Mouse (Mus musculus) thymus, postnatal 4 days (tissue): ENCODE data around the gene Prr15l.
A peak's percentile ranks its signal among the peaks of the same experiment; 100 is the strongest.

Source experiments
- DNase-seq: peaks from one replicate; pipeline ENCODE4 v3.0.0; 2021

Prr15l gene

GRCm38 (mm10) chr11:96952426-96952825 is 24.5 kb downstream of the Prr15l start:
- peak; percentile 65 for DNase-seq

- peak; percentile 58 for DNase-seq
Measured at GRCm38 (mm10) chr11:96952896-96953295, 25.0 kb downstream of the Prr15l start.

GRCm38 (mm10) chr11:96955094-96955493 is 27.2 kb downstream of the Prr15l start:
- DNase-seq: no peak

DNA sequence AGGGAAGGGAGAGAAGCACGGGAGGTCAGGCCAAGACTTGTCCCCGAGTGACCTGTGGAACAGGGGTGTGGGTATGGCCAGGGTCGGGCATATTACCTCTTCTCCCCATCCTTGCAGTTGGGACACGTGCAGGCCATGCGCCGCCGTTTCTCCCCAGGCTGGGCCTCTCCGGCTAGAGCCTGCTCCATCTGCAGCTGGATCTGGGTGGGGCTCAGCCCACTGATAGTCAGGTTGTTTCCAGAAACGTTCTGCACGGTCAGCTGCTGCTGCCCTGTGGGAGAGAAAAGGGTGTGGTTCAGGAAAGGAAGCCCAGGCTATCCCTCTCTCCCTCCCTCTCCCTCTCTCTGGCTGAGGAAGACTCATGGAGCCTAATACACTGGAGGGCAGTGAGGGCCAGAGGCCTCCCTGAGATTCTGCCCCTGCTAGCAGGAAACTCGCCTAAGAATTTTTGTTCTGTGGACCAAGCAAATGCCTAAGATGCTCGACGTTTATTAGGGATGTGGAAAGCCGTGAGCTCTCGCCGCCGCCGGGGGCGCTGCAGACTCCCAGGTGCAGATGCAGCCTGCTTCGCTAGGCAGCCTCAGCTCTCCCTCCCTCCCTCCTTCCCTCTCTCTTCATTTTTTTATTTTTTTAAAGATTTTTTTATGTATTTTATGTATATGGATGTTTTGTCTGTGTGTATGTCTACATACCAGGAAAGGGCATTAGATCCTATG is 28.3 kb downstream of the Prr15l start:
- DNase-seq: peak; percentile 74

DNA sequence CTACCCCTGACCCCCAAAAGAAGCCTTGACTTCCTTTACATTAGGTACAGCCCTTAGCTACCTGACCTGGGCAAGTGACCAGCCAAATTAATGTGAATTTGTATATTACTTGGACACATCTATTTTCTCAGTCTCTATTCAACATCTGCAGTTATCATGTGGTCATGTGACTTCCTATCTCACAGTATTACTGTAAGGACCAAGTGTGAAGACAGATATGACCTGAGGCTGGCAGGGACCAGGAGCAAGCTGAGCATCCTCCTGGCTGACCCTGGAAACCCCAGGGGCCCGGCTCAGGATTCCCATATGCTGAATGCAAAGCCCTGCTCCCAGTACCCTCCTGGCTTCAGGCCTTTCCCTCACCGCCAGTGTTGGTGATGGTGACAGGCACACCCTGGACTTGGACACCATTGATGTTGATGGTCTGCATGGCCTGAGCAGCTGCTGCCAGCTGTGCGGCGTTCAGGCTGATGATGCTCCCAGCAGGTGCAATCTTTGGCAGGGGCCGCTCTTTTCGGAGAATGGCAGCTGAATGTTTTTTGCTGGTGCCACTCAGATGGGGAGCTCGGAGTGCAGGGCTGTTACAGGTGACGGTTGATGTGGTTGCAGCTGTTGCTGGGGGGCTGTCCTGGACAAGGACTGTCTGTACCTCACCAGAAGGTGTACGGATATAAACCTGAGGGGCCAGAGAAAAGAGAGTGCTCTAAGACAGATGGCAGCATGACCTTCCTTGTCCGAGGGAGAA is 29.3 kb downstream of the Prr15l start:
- DNase-seq: peak; percentile 74

GRCm38 (mm10) chr11:96963580-96963979 is 35.7 kb downstream of the Prr15l start:
- peak; percentile 95 for DNase-seq

- DNase-seq: no peak
Measured at GRCm38 (mm10) chr11:96966172-96966571, 38.3 kb downstream of the Prr15l start.

GRCm38 (mm10) chr11:96966914-96967543 is 39.1 kb downstream of the Prr15l start:
- peak; percentile 66 for DNase-seq

DNA sequence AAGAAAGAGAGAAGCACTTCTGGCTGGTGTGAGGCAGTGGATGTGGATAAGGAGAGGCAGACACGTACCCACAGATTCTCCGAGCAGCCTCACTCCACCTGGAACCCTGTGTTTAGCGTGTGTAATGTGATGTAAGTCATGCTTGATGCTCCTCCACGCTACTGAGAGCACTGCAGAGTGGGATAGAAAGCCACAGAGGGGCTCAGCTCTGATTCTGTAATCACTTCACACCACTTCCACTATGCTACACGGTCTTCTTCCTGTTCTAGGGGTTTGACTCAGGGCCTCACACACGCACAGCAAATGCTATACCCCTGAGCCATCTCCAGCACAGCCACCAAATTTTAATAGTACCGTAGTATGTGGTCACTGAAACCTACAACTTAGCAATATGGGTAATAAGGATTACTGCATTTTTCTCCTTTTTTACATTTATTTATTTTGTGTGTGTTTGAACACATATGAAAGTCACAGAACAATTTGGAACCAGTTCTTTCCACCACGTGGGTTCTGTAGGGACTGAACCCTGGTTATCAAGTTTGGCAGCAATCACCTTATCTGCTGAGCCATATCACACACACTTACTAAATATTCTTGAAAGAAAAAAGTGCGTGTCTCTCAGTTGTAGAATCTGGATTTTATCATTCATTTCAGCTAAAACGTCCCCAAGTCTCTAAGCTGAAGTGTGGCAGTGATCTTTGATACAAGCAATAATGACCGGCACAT is 39.8 kb downstream of the Prr15l start:
- DNase-seq: peak; percentile 46

DNA sequence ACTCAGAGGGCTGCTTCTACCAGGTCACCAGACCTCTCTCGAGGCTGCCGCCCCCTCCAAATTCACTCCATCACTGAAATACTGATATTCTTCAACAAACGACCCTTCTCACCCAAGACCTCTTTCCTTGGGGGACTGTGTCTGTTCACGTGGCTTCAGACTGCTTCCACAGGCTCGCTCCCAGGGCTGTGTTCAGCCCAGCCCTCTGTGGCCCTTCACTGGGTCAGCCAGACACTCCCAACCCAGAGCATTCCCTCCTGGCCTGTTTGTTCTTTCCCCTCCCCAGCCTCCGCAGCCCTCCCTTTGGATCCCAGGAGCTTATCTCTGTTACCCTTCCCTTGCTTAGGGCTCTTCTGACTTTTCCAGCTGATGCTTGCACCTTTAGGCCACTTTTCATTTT is 40.6 kb downstream of the Prr15l start:
- no peak for DNase-seq

DNA sequence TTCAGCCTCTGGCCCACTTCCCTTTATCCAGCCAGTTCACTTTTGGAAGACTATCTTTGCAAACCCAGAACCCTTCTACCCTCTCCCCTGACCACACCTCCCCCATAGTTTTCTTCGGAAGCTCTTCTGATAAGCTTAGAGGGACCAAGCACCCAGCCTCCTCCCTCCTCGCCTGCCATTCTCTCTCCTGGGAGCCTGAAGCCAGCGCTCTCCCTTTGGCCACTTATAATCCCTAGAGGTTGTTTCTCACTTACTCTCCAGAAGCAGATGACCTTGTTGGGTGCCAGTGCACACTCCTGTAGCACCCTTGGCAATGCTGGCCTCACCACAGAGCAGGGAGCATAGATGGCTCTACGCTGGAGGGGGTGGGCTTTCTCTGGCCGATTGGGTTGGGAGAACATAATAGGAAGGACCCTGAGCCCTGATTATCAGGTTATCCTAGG is 41.4 kb downstream of the Prr15l start:
- DNase-seq: no peak

- DNase-seq: no peak
Measured at GRCm38 (mm10) chr11:96969746-96970145, 41.8 kb downstream of the Prr15l start.

GRCm38 (mm10) chr11:96970341-96970740 is 42.4 kb downstream of the Prr15l start:
- no peak for DNase-seq

GRCm38 (mm10) chr11:96972906-96973305 is 45.0 kb downstream of the Prr15l start:
- DNase-seq: no peak

GRCm38 (mm10) chr11:96973426-96973964 is 45.6 kb downstream of the Prr15l start:
- DNase-seq: no peak

DNA sequence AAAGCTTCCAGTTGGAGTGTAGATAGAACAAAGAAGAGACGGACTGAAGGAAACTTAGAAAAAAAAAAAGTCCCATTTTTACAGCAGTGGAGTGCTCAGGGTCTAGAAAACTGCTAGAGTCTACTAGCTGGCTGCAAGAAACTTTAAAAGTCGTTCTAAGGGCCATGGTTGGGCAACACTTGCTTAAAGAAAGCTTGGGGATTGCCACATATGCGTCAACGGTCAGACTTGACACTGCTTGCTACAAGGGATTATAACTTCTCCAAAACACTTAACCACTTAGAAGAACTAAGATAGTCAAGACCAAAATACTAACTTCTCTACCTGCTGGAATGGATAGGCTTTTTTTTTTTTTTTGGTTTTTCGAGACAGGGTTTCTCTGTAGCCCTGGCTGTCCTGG is 46.9 kb downstream of the Prr15l start:
- DNase-seq: no peak

GRCm38 (mm10) chr11:96975511-96976378 is 47.8 kb downstream of the Prr15l start:
- DNase-seq: no peak

GRCm38 (mm10) chr11:96976379-96976687 is 48.4 kb downstream of the Prr15l start:
- DNase-seq: no peak

- peak; percentile 93 for DNase-seq
Measured at GRCm38 (mm10) chr11:96976911-96977591, 49.1 kb downstream of the Prr15l start.

- DNase-seq: peak; percentile 96
Measured at GRCm38 (mm10) chr11:96977606-96978400, 49.9 kb downstream of the Prr15l start.
